In the genomic region with DNA sequence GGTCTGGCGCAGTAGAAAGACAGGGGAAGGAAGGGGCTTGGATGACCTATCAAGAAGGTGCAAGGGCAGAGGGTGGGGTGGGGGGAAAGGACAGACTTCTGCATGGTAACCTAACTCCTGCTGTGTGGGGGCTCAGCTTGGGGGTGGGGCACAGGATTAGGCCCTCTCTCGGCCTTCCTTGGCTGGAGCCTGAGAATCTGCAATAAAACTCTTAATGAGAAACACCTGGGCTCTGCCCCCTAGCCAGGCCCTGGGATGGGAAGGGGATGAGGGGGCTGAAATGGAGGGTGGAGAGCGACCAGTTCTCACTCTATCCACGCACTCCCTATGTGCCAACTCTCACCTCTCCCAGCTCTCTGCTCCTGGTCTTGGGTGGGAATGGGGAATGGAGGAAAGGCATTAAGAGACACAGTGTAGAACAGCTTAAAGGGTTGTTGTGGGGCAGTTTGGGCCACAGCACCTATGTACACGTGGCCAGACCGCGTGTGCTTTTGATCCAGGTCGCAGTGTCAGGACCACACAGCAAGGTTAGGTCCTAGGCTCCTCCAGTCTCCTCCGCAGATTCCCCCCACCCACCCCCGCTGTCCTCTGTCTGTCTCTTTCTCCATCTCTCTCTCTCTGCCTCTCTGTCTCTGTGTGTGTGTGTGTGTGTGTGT, we compare ENCODE assay signal across 22 mouse cellular contexts. TPM values are rescaled to one million over a fixed set of nuclear protein-coding genes. Genes with fewer than 3 reads are reported as not detected.
DNase-seq lines count a peak whose midpoint lies in the region; ATAC-seq and TF ChIP-seq lines count a peak whose summit lies in the region.
"Had no signal": no experiment of that assay in that cellular context is flagged by ENCODE, and none has a peak within 500 bp of the region (broad histone marks: within the 10 kb centered on the region; RNA-seq: fewer than 3 reads in every experiment).

No protein-coding gene starts in this region.

- TF ChIP-seq CTCF in lung, adult 2 months (IDR thresholded peaks at IDR 0.05; ENCODE audit: insufficient read depth, low read length), result no peak

- ATAC-seq in forebrain, embryonic 12.5 days (ENCODE audit: low FRiP score), result no peak
- ATAC-seq in midbrain, embryonic 11.5 days (ENCODE audit: low FRiP score), result no peak
- ATAC-seq in midbrain, embryonic 13.5 days, result no peak
- ATAC-seq: CD4-positive, CD25-positive, alpha-beta regulatory T cell, adult 4 months; forebrain, embryonic 14.5 days; inflammation-experienced regulatory T-cells, adult 6 months; lung, postnatal 0 days had no signal

- H3K9me3 ChIP-seq in forebrain, embryonic 10.5 days, result no peaks in the 10 kb centered on the region
- H3K9me3 ChIP-seq in forebrain, embryonic 12.5 days, result no peaks in the 10 kb centered on the region
- H3K9me3 ChIP-seq in midbrain, embryonic 11.5 days (ENCODE audit: control insufficient read depth, low read length), result no peaks in the 10 kb centered on the region
- no peaks in the 10 kb centered on the region for H3K9me3 ChIP-seq in midbrain, embryonic 13.5 days
- H3K9me3 ChIP-seq: G1E; neural tube, embryonic 13.5 days had no signal

- no peak overlapping the region for H3K4me2 ChIP-seq in forebrain, embryonic 12.5 days
- no peak overlapping the region for H3K4me2 ChIP-seq in midbrain, embryonic 11.5 days
- no peak overlapping the region for H3K4me2 ChIP-seq in midbrain, embryonic 13.5 days (replicated peaks)
- H3K4me2 ChIP-seq: heart, embryonic 11.5 days; neural tube, embryonic 13.5 days had no signal

- WGBS in forebrain, embryonic 10.5 days, result 44% methylated on average over 10 of the region's 10 CpGs
- WGBS in forebrain, embryonic 12.5 days, result 46% methylated on average over 10 of the region's 10 CpGs
- WGBS in midbrain, embryonic 11.5 days, result 46% methylated on average over 10 of the region's 10 CpGs
- 63% methylated on average over 10 of the region's 10 CpGs for WGBS in midbrain, embryonic 13.5 days
- WGBS in lung, adult 2 months, result 75% methylated on average over 10 of the region's 10 CpGs

- H3K9ac ChIP-seq in forebrain, embryonic 12.5 days, result no peak overlapping the region
- no peak overlapping the region for H3K9ac ChIP-seq in midbrain, embryonic 11.5 days (ENCODE audit: low read length)
- no peak overlapping the region for H3K9ac ChIP-seq in midbrain, embryonic 13.5 days (replicated peaks)
- H3K9ac ChIP-seq: liver, embryonic 14.5 days; neural tube, embryonic 13.5 days had no signal

- TF ChIP-seq POLR2A in lung, adult 2 months (IDR thresholded peaks at IDR 0.05; ENCODE audit: borderline replicate concordance, extremely low read depth, low read depth, low read length), result no peak

- H3K27ac ChIP-seq in forebrain, embryonic 10.5 days, result peak overlapping the region; percentile 60
- no peak overlapping the region for H3K27ac ChIP-seq in forebrain, embryonic 12.5 days
- H3K27ac ChIP-seq in midbrain, embryonic 11.5 days (ENCODE audit: low read depth, low read length), result no peak overlapping the region
- H3K27ac ChIP-seq in midbrain, embryonic 13.5 days, result no peak overlapping the region
- H3K27ac ChIP-seq: liver, embryonic 14.5 days; neural tube, embryonic 13.5 days had no signal

- peak; percentile 23 for DNase-seq in forebrain, embryonic 10.5 days (ENCODE audit: extremely low spot score, low spot score)
- DNase-seq in midbrain, embryonic 11.5 days (ENCODE audit: low spot score, missing footprints), result peak; percentile 69
- peak; percentile 67 for DNase-seq in hindlimb bud, embryonic 11.5 days (ENCODE audit: extremely low spot score, low read depth, low spot score)
- no peak for DNase-seq in layer of hippocampus, adult 8-10 months (ENCODE audit: low spot score in 2 of 2)
- no peak for DNase-seq in lung, postnatal 25 days (ENCODE audit: low spot score)
- no peak for DNase-seq in lung, adult 2 months
- DNase-seq: adrenal gland, adult 2 months; cerebellum, adult 9-11 months; heart, postnatal 36 days; right cerebral cortex, postnatal 4 days; thymus, postnatal 25 days had no signal

- H3K36me3 ChIP-seq in forebrain, embryonic 10.5 days (replicated peaks), result no peaks in the 10 kb centered on the region
- no peaks in the 10 kb centered on the region for H3K36me3 ChIP-seq in forebrain, embryonic 12.5 days (replicated peaks)
- no peaks in the 10 kb centered on the region for H3K36me3 ChIP-seq in midbrain, embryonic 11.5 days (ENCODE audit: control insufficient read depth, insufficient read depth, low read length)
- no peaks in the 10 kb centered on the region for H3K36me3 ChIP-seq in midbrain, embryonic 13.5 days
- H3K36me3 ChIP-seq: G1E; neural tube, embryonic 13.5 days had no signal

- no peaks in the 10 kb centered on the region for H3K27me3 ChIP-seq in forebrain, embryonic 10.5 days (ENCODE audit: poor library complexity, severe bottlenecking)
- H3K27me3 ChIP-seq in forebrain, embryonic 12.5 days, result no peaks in the 10 kb centered on the region
- H3K27me3 ChIP-seq in midbrain, embryonic 11.5 days (ENCODE audit: control insufficient read depth, insufficient read depth, low read length), result no peaks in the 10 kb centered on the region
- H3K27me3 ChIP-seq in midbrain, embryonic 13.5 days, result no peaks in the 10 kb centered on the region
- H3K27me3 ChIP-seq: neural tube, embryonic 13.5 days had no signal

- peaks cover 19% of the 10 kb centered on the region for H3K4me1 ChIP-seq in forebrain, embryonic 10.5 days
- no peaks in the 10 kb centered on the region for H3K4me1 ChIP-seq in forebrain, embryonic 12.5 days
- no peaks in the 10 kb centered on the region for H3K4me1 ChIP-seq in midbrain, embryonic 11.5 days (ENCODE audit: control insufficient read depth, insufficient read depth, low read length)
- H3K4me1 ChIP-seq in midbrain, embryonic 13.5 days (replicated peaks), result 0 out of 2 replicates have a peak, but pooled peaks cover under 1% of the 10 kb centered on the region
- H3K4me1 ChIP-seq in lung, adult 2 months (ENCODE audit: control insufficient read depth, insufficient read depth, low read length), result peaks cover 7% of the 10 kb centered on the region
- H3K4me1 ChIP-seq: neural tube, embryonic 13.5 days had no signal

- H3K4me3 ChIP-seq in forebrain, embryonic 10.5 days, result no peak overlapping the region
- no peak overlapping the region for H3K4me3 ChIP-seq in forebrain, embryonic 12.5 days (replicated peaks)
- no peak overlapping the region for H3K4me3 ChIP-seq in midbrain, embryonic 11.5 days (ENCODE audit: low read depth, low read length)
- H3K4me3 ChIP-seq in midbrain, embryonic 13.5 days (replicated peaks), result no peak overlapping the region
- no peak overlapping the region for H3K4me3 ChIP-seq in lung, adult 2 months (replicated peaks; ENCODE audit: extremely low read depth, low read depth, low read length)
- H3K4me3 ChIP-seq: megakaryocyte, embryonic 14.5 days; neural tube, embryonic 13.5 days had no signal

RNA-seq across cellular contexts. Expression of a gene that starts 32.4 kb away (rescaled TPM):
- polyA plus RNA-seq in forebrain, embryonic 10.5 days (2016; fragmentation: Nextera tagmentation; extraction: Ambion mirVana), result 133 and 140 TPM in 2 replicates
- 70.3 and 72.7 TPM in 2 replicates for polyA plus RNA-seq in forebrain, embryonic 12.5 days (2016; fragmentation: Nextera tagmentation; extraction: Ambion mirVana)
- 67.9 and 73.8 TPM in 2 replicates for polyA plus RNA-seq in midbrain, embryonic 11.5 days (2014; fragmentation: Nextera tagmentation; extraction: Ambion mirVana)
- 30.1 and 30.8 TPM in 2 replicates for polyA plus RNA-seq in midbrain, embryonic 13.5 days (2015; fragmentation: Nextera tagmentation; extraction: Ambion mirVana)
- 1 to 10 TPM in 2 of 4 experiments, under 1 TPM in 2; 0.80 to 2.4 (median 1.1) TPM for total RNA-seq in layer of hippocampus, adult 8-10 months (2022)
- polyA plus RNA-seq in lung, adult 2 months (2012; rRNA removed), result 200 and 209 TPM in 2 replicates

Comparison
In these comparisons a context has a peak if more than half of its experiments do, and no peak if none do; other contexts are left out.
1. DNase-seq: peak in forebrain, embryonic 10.5 days (single experiment), midbrain, embryonic 11.5 days (single experiment) and hindlimb bud, embryonic 11.5 days (single experiment); none in layer of hippocampus, adult 8-10 months (0 of 2), lung, postnatal 25 days (single experiment) and lung, adult 2 months (single experiment).